Mouse (Mus musculus) B cell, adult 67 days (primary cell): ENCODE measurements around the gene Vmn2r110. TPM values are rescaled to one million over a fixed set of nuclear protein-coding genes. Genes with fewer than 3 reads are reported as not detected.

Source experiments
- total RNA-seq, 2 experiments: library from RNA; stranded (reverse); gene quantifications; 4 replicates each; pipeline ENCODE4 v1.2.4; 2023

Gene Vmn2r110
- not detected for total RNA-seq

DNA sequence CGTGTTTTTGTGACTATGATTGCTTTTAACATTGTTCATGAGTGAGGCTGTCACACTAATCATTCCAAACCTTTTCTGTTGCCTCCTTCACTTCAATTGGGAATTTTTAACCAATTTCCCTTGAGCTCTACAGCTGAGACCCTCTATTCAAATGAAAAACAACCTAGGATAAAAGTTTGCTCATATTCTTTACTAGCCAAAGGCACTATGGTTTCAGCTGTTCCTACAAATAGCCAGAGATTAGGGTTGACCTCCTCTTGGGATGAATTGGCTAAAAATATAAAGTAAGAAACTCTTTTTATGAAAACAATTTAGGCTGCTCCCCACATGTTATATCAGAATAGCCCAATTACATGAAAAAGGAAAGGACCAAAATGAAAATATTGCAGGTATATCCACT, at the start of gene Vmn2r110:
Gene Vmn2r110 (minus strand): TSS at position 101 of the 400 bp plus-strand sequence.

DNA sequence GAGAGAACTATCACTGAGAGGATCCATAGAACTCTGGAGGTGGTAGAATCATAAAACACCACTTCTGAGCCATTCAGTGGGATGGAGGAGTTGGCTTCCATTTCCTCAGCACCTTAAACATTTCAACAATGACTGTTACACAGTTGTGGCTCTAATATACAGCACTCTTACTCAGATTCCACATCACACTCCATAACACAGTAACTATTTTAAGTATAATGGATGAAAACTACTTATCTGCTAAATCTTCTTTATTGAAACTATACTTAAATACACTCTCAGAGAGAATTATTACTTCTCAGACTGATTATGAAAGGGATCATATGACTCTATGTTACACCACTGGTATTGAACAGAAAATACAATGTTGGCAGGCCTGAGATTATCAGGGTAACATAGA, 28.6 kb upstream of the Vmn2r110 start, which contains the start of gene Fpr-rs3:
Gene Fpr-rs3 (minus strand): TSS at position 101 of the 400 bp plus-strand sequence.

DNA sequence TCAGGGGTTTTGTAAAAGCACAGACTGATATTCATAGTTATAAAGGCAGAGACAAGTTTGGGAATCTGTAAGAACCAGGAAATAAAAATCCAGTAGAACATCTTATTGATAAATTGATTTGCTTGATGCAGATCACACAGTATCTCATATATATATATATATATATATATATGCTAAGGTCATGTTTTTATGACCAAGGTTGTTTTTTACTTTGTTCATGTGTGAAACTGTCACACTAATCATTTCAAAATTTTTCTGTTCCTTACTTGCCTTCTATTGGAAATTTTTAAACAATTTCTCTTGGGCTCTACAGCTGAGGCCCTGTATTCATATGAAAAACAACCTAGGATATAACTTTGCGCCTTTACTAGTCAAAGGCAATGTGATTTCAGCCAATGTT, 31.6 kb downstream of the Vmn2r110 start, which contains the start of gene Vmn2r109:
Gene Vmn2r109 (minus strand): TSS at position 101 of the 400 bp plus-strand sequence.

Other genes starting within 250 kb of the Vmn2r110 start
- gene Vmn1r224, start 182.3 kb downstream of the Vmn2r110 start, total RNA-seq = not detected
- gene Vmn2r108, start 115.1 kb downstream of the Vmn2r110 start, total RNA-seq = under 1 TPM in 1 of 2 experiments, not detected in 1; 0.09 TPM
- not detected for gene Vmn1r225, start 98.3 kb downstream of the Vmn2r110 start, total RNA-seq
- not detected for gene Vmn2r109, start 31.7 kb downstream of the Vmn2r110 start, total RNA-seq
- not detected for gene Fpr-rs3, start 28.5 kb upstream of the Vmn2r110 start, total RNA-seq
- gene Vmn1r226, start 86.4 kb upstream of the Vmn2r110 start, total RNA-seq = not detected
- gene Vmn1r227, start 133.4 kb upstream of the Vmn2r110 start, total RNA-seq = not detected
- gene Vmn1r228, start 189.7 kb upstream of the Vmn2r110 start, total RNA-seq = not detected
- gene Vmn1r229, start 215.1 kb upstream of the Vmn2r110 start, total RNA-seq = under 1 TPM; 0.06 TPM
- not detected for gene Vmn1r230, start 244.0 kb upstream of the Vmn2r110 start, total RNA-seq